In the genomic region with DNA sequence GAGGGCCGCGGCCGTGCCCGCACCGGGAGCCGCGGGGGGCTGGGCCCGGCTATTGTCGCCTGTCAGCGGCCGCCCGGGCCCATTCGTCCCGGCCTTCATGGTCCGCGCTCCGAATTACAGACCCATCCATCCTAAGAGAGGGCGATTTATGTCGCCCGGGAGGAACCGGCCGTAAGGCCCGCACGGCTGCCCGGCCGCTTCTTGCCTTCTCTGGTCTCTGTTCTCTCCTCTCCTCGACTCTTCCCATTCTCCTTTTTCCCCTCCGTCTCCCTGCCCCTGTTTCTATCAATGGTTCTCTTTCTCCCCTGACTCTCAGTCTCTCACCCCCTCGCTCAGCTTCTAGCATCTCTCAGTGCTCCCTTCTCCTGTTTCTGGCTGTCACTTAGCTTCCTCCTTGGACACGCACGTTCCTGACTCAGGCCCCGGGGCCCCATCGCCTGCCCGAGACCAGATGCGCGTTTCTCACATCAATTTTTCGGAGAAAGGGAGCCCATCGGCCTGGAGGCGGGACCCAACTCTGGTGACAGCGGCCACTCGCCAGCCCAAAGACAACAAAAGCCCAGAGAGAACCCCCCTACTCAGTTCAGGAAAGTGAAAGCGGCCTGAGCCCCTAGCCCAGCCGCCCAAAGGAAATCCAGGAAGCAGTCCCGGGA, we compare ENCODE assay signal across 7 mouse cellular contexts. TPM values are rescaled to one million over a fixed set of nuclear protein-coding genes. Genes with fewer than 3 reads are reported as not detected.
DNase-seq lines count a peak whose midpoint lies in the region; ATAC-seq and TF ChIP-seq lines count a peak whose summit lies in the region.

No protein-coding gene starts in this region.

- peak overlapping the region; percentile 34; the same call in 1 of the 2 replicates for H3K4me2 ChIP-seq in lung, embryonic 14.5 days
- H3K4me2 ChIP-seq in heart, embryonic 15.5 days, result peak overlapping the region; percentile 48
- H3K4me2 ChIP-seq in liver, embryonic 15.5 days, result peak overlapping the region; percentile 7
- H3K4me2 ChIP-seq in stomach, postnatal 0 days (replicated peaks; ENCODE audit: low read depth), result peak overlapping the region; percentile 8; the same call in 1 of the 2 replicates

- no peak overlapping the region for H3K27ac ChIP-seq in lung, embryonic 14.5 days (ENCODE audit: low read depth)
- no peak overlapping the region for H3K27ac ChIP-seq in heart, embryonic 15.5 days
- no peak overlapping the region for H3K27ac ChIP-seq in liver, embryonic 15.5 days (replicated peaks)
- H3K27ac ChIP-seq in stomach, postnatal 0 days (replicated peaks), result no peak overlapping the region

- no peak for ATAC-seq in lung, embryonic 14.5 days (ENCODE audit: insufficient read depth)
- ATAC-seq in heart, embryonic 15.5 days (replicated peaks; ENCODE audit: insufficient number of reproducible peaks, insufficient read depth, low FRiP score, low read depth), result no peak
- ATAC-seq in liver, embryonic 15.5 days (ENCODE audit: insufficient read depth), result no peak
- ATAC-seq in stomach, postnatal 0 days (ENCODE audit: low FRiP score, low TSS enrichment), result no peak

- WGBS in lung, embryonic 14.5 days, result under 1% methylated on average over 44 of the region's 44 CpGs
- WGBS in heart, embryonic 15.5 days, result under 1% methylated on average over 44 of the region's 44 CpGs
- 1% methylated on average over 43 of the region's 44 CpGs for WGBS in liver, embryonic 15.5 days (ENCODE audit: insufficient replicate concordance)
- WGBS in stomach, postnatal 0 days, result 2% methylated on average over 42 of the region's 44 CpGs

- DNase-seq in lung, embryonic 14.5 days, result no peak
- no peak for DNase-seq in lung, adult 18-20 months
- no peak for DNase-seq in stomach, postnatal 0 days (ENCODE audit: low spot score)
- no peak for DNase-seq in right cerebral cortex, adult 18-20 months
- no peak for DNase-seq in left cerebral cortex, adult 11 months (ENCODE audit: low spot score)

- peak overlapping the region; percentile 16 for H3K4me3 ChIP-seq in lung, embryonic 14.5 days (ENCODE audit: low read depth, low read length)
- peak overlapping the region; percentile 32 for H3K4me3 ChIP-seq in heart, embryonic 15.5 days
- H3K4me3 ChIP-seq in liver, embryonic 15.5 days (replicated peaks), result no peak overlapping the region; the same call in 1 of the 2 replicates
- H3K4me3 ChIP-seq in stomach, postnatal 0 days (ENCODE audit: low read depth, low read length), result peak overlapping the region; percentile 10; the same call in 1 of the 2 replicates

- H3K4me1 ChIP-seq in lung, embryonic 14.5 days (ENCODE audit: insufficient read depth), result 0 out of 2 replicates have a peak, but pooled peaks cover 3% of the 10 kb centered on the region
- H3K4me1 ChIP-seq in heart, embryonic 15.5 days (replicated peaks), result peaks cover 56% of the 10 kb centered on the region
- H3K4me1 ChIP-seq in liver, embryonic 15.5 days (replicated peaks), result peaks cover 34% of the 10 kb centered on the region
- H3K4me1 ChIP-seq in stomach, postnatal 0 days (replicated peaks; ENCODE audit: control insufficient read depth, insufficient read depth), result 0 out of 2 replicates have a peak, but pooled peaks cover under 1% of the 10 kb centered on the region

- H3K9ac ChIP-seq in lung, embryonic 14.5 days, result no peak overlapping the region
- no peak overlapping the region for H3K9ac ChIP-seq in heart, embryonic 15.5 days
- no peak overlapping the region for H3K9ac ChIP-seq in liver, embryonic 15.5 days
- H3K9ac ChIP-seq in stomach, postnatal 0 days (ENCODE audit: low read length), result no peak overlapping the region

- no peak for TF ChIP-seq CTCF in lung, embryonic 14.5 days (IDR thresholded peaks at IDR 0.05; ENCODE audit: low read depth)
- TF ChIP-seq CTCF in stomach, postnatal 0 days (IDR thresholded peaks at IDR 0.05; ENCODE audit: low read depth), result no peak

- H3K9me3 ChIP-seq in lung, embryonic 14.5 days (ENCODE audit: low read depth, low read length), result no peaks in the 10 kb centered on the region
- no peaks in the 10 kb centered on the region for H3K9me3 ChIP-seq in heart, embryonic 15.5 days (replicated peaks)
- no peaks in the 10 kb centered on the region for H3K9me3 ChIP-seq in liver, embryonic 15.5 days (replicated peaks)
- no peaks in the 10 kb centered on the region for H3K9me3 ChIP-seq in stomach, postnatal 0 days (ENCODE audit: control insufficient read depth, low read length)

- peaks cover 100% of the 10 kb centered on the region for H3K27me3 ChIP-seq in lung, embryonic 14.5 days (ENCODE audit: insufficient read depth, low read length)
- H3K27me3 ChIP-seq in heart, embryonic 15.5 days, result peaks cover 97% of the 10 kb centered on the region
- peaks cover 100% of the 10 kb centered on the region for H3K27me3 ChIP-seq in liver, embryonic 15.5 days
- peaks cover 41% of the 10 kb centered on the region for H3K27me3 ChIP-seq in stomach, postnatal 0 days (ENCODE audit: control insufficient read depth, insufficient read depth, low read length)

- no peaks in the 10 kb centered on the region for H3K36me3 ChIP-seq in lung, embryonic 14.5 days (ENCODE audit: insufficient read depth)
- no peaks in the 10 kb centered on the region for H3K36me3 ChIP-seq in heart, embryonic 15.5 days
- no peaks in the 10 kb centered on the region for H3K36me3 ChIP-seq in liver, embryonic 15.5 days (replicated peaks)
- no peaks in the 10 kb centered on the region for H3K36me3 ChIP-seq in stomach, postnatal 0 days (ENCODE audit: control insufficient read depth, insufficient read depth, low read length)

- no peak for TF ChIP-seq EP300 in stomach, postnatal 0 days (optimal IDR thresholded peaks at IDR 0.05)

RNA-seq across cellular contexts. Expression of a gene that starts 4.1 kb away (rescaled TPM):
- polyA plus RNA-seq in lung, embryonic 14.5 days (2014; fragmentation: Nextera tagmentation; extraction: Ambion mirVana), result not detected in 2 replicates
- not detected in 2 replicates for polyA plus RNA-seq in heart, embryonic 15.5 days (2015; fragmentation: Nextera tagmentation; extraction: Ambion mirVana)
- polyA plus RNA-seq in liver, embryonic 15.5 days (2015; fragmentation: Nextera tagmentation; extraction: Ambion mirVana), result not detected in 2 replicates
- 0.04 TPM in 1 of 2 replicates, not detected in the other for polyA plus RNA-seq in stomach, postnatal 0 days (2015; fragmentation: Nextera tagmentation; extraction: Ambion mirVana)
